Mouse (Mus musculus) kidney, postnatal 10 days (tissue): ENCODE data around the gene Pla2g15.

Experiments used
- DNase-seq: peaks from one replicate; pipeline ENCODE4 v3.0.0; 2021; ENCODE audit warnings: mixed read lengths

Gene Pla2g15

GRCm38 (mm10) chr8:106149801-106150652 lies at the start of gene Pla2g15:
Pla2g15 (plus strand) TSS chr8:106150399.
- peak; percentile 94 for DNase-seq

- DNase-seq: no peak
Measured at GRCm38 (mm10) chr8:106102321-106102720, 47.9 kb upstream of the Pla2g15 start.

GRCm38 (mm10) chr8:106103888-106104287 lies 46.3 kb upstream of the Pla2g15 start:
- no peak for DNase-seq

- no peak for DNase-seq
Measured at GRCm38 (mm10) chr8:106106193-106106592, 44.0 kb upstream of the Pla2g15 start.

- DNase-seq: peak; percentile 19
Measured at GRCm38 (mm10) chr8:106108080-106108479, 42.1 kb upstream of the Pla2g15 start.

- DNase-seq: no peak
Measured at GRCm38 (mm10) chr8:106108729-106109128, 41.5 kb upstream of the Pla2g15 start.

- no peak for DNase-seq
Measured at GRCm38 (mm10) chr8:106112041-106112440, 38.2 kb upstream of the Pla2g15 start.

GRCm38 (mm10) chr8:106112514-106112913 lies 37.7 kb upstream of the Pla2g15 start:
- no peak for DNase-seq

- peak; percentile 63 for DNase-seq
Measured at GRCm38 (mm10) chr8:106115897-106116296, 34.3 kb upstream of the Pla2g15 start.

GRCm38 (mm10) chr8:106123443-106123842 lies 26.8 kb upstream of the Pla2g15 start:
- DNase-seq: no peak

GRCm38 (mm10) chr8:106126055-106126454 lies 24.1 kb upstream of the Pla2g15 start:
- DNase-seq: no peak

GRCm38 (mm10) chr8:106127054-106127453 lies 23.1 kb upstream of the Pla2g15 start:
- DNase-seq: no peak

- no peak for DNase-seq
Measured at GRCm38 (mm10) chr8:106127882-106128410, 22.3 kb upstream of the Pla2g15 start.

- DNase-seq: no peak
Measured at GRCm38 (mm10) chr8:106129232-106129930, 20.8 kb upstream of the Pla2g15 start.

- DNase-seq: no peak
Measured at GRCm38 (mm10) chr8:106129997-106130396, 20.2 kb upstream of the Pla2g15 start.

- DNase-seq: no peak
Measured at GRCm38 (mm10) chr8:106130505-106130904, 19.7 kb upstream of the Pla2g15 start.

GRCm38 (mm10) chr8:106131021-106131420 lies 19.2 kb upstream of the Pla2g15 start:
- DNase-seq: no peak

GRCm38 (mm10) chr8:106131488-106132222 lies 18.5 kb upstream of the Pla2g15 start:
- no peak for DNase-seq

GRCm38 (mm10) chr8:106132356-106132755 lies 17.8 kb upstream of the Pla2g15 start:
- no peak for DNase-seq

GRCm38 (mm10) chr8:106133526-106133925 lies 16.7 kb upstream of the Pla2g15 start:
- peak; percentile 24 for DNase-seq

GRCm38 (mm10) chr8:106133946-106134345 lies 16.3 kb upstream of the Pla2g15 start:
- no peak for DNase-seq

GRCm38 (mm10) chr8:106134751-106135571 lies 15.2 kb upstream of the Pla2g15 start:
- peak; percentile 90 for DNase-seq
